Mouse (Mus musculus): ENCODE measurements around the gene Gzmm.

Gzmm gene

GRCm38 (mm10) chr10:79680606-79681495, 8.0 kb upstream of the Gzmm start:
- DNase-seq (ENCODE audit: low spot score in 2 of 2): peak in 1 of 2 experiments; percentile 64

DNA sequence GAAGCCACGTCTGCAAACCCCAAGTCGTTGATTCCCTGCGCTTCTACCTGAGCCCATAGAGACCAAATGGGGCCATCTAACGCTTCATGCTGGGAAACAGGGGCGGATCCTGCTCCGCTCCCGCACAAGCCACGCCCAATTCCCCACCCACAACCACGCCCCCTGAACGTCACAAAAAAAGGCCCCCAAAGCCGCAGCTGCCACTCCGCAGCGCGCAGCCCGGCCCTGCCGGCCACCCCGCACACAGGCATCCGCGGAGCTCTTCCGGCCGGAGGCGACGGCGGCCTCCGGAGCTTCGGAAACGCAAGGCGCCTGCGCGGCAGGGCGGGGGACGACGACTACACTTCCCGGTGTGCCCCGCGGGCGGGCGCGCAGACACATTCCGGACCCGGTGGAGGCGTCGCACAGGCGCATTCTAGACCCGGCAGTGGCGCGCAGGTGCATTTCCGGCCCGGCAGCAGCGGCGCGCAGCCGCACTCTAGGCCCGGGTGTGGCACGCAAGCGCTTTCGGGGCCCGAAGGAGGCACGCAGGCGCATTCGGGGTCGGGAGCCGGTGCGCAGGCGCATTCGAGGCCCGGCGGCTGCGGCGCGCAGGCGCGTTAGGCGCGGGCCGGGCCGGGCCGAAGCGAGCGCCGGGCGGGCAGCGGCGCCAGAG, 7.1 kb upstream of the Gzmm start, which contains the start of gene Cdc34:
Gene Cdc34 (plus strand): TSS at position 605 of the 655 bp plus-strand sequence.
- DNase-seq (ENCODE audit: low spot score in 2 of 2): peak; percentile 100

DNA sequence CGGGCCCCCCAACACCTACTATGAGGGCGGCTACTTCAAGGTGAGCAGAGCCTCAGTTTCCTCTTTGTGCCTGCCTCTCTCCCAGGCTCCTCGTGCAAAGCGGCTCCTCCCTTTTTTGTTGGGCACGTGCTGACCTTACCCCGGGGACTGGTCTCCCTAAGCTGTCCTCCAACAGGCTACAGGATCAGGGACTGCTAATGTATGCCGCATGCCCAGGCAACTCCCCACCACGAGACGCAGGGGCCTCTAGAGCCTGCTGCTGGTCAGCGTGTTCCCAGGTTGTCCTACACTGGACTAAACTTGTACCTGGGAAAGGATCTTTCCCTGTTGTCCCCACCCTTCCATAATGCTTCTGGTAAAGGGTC, 6.3 kb upstream of the Gzmm start:
- DNase-seq (ENCODE audit: low spot score in 2 of 2): peak in 1 of 2 experiments; percentile 34

DNA sequence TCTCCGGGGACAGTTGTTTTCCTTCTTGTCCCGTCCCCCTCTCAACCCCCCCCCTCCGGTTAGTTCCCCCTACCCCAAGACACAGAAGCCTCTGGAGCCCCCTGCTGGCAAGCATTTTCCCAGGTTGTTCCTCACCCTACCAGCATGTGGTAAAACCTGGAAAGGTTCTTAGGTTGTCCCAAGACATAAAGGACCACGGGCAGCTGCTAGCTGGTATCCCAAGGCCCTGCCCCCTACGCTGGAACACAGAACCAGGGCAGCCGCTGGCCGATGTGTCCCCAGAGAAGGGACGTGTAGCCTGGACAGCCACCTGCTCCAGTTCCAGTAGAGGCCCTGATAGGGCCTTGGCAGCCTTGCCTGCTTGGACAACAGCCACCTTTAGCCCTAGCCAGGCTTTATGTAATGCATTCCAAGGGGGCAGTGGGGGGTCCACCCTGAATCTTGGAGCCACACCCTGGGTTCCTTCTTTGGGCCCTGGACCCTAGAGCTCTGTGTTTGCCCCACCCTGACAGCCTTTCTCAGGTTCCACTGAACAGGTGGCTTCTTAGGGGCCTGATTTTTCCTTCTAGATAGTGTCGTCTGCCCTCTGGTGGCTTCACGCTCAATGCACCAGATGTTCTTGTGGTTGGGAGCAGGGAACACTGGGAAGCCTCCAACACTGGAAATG, 5.8 kb upstream of the Gzmm start:
- peak; percentile 72 to 75 for DNase-seq (ENCODE audit: low spot score in 2 of 2)

GRCm38 (mm10) chr10:79683726-79684640, 4.8 kb upstream of the Gzmm start:
- DNase-seq (ENCODE audit: low spot score in 2 of 2): peak; percentile 70 to 84

DNA sequence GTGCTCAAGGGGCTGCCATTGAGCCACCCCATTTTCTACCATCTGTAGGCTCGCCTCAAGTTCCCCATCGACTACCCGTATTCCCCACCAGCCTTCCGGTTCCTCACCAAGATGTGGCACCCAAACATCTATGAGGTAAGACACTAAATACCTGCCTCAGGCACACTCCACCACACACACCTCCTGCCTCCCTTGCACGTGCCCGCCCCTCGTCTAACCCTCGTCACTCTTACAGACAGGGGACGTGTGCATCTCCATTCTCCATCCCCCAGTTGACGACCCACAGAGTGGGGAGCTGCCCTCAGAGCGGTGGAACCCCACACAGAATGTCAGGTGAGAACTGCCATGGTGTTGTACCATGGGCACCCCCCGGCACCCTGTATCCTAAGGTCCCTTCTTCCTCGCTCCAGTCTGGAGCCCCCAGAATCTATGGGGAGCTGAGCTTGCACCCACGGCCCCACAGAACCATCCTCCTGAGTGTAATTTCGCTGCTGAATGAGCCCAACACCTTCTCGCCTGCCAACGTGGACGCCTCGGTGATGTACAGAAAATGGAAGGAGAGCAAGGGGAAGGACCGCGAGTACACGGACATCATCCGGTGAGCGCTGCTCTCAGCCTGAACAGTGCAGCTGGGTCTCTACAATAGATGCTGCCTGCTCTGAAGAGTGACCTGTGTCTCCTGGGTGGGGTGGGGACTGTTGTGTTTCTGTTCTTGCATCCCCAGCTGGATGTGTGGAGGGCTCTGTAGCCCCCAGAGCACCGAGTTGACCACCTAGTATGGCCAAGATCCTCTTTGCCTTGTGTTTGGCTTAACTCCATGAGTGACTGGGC, 3.8 kb upstream of the Gzmm start:
- DNase-seq (ENCODE audit: low spot score in 2 of 2): no peak

DNA sequence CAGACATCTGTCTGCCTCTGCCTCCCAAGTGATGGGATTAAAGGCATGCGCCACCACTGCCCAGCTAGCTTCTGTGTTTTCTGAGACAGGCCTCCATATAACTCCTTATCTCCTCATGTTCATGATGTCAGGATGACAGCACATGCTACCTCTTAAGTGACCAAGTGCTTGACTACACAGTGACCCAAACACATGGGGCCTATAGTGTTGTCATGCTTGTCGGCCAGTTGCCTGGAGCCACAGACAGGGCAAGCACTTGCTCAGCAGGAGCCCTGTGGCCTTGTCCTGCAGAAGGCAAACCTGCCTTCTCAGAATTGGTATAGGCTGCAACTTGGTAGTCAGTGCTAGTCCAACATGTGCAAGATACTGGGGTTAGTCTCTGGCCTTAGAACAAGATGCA, 2.6 kb upstream of the Gzmm start:
- DNase-seq (ENCODE audit: low spot score in 2 of 2): no peak

DNA sequence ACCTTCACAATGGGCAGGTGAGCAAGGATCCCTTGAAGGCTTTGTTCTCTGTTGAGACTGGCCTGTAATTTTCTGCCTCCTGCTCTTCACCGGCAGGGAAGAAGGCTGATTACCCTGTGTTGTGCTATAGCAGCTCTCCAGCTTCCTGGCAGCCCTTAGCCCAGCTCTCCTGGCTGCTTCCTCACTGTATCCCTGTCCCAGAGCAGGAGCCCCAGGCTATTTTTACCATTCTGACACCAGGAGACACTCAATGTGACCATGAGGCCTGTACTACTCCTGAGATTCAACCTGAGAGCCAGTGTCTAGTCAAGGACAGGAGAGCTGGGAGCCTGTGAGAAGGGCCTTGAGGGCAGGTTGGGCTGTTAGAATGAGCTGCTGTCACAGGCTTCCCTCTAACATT, 2.1 kb upstream of the Gzmm start:
- peak; percentile 71 to 72 for DNase-seq (ENCODE audit: low spot score in 2 of 2)

DNA sequence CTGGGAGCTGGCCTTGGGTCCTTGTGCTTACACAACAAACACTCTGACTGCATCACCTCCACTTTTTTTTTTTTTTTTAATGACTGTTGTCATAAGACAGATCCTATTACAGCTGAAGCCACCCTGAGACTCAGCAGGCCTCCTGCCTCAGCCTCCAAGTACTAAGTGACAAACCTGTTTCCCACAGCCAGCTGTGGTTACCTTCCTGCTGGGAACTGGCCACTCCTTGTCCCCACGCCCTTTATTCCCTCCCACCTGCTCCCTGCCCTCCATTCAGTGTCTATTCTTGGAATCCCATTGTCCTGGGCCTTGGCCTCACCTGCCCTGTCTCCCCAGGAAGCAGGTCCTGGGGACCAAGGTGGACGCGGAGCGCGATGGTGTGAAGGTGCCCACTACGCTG, 1.3 kb upstream of the Gzmm start:
- DNase-seq (ENCODE audit: low spot score in 2 of 2): no peak

GRCm38 (mm10) chr10:79689178-79689577, 358 bp downstream of the Gzmm start:
- no peak for DNase-seq (ENCODE audit: low spot score in 2 of 2)

GRCm38 (mm10) chr10:79691986-79692548, 3.2 kb downstream of the Gzmm start:
- DNase-seq (ENCODE audit: low spot score in 2 of 2): no peak

- no peak for DNase-seq (ENCODE audit: low spot score in 2 of 2)
These were observed 5.0 kb downstream of the Gzmm start for GRCm38 (mm10) chr10:79693580-79694378.

GRCm38 (mm10) chr10:79694379-79694655, 5.5 kb downstream of the Gzmm start:
- DNase-seq (ENCODE audit: low spot score in 2 of 2): no peak

GRCm38 (mm10) chr10:79695231-79696128, 6.7 kb downstream of the Gzmm start:
- peak; percentile 84 to 85 for DNase-seq (ENCODE audit: low spot score in 2 of 2)

- DNase-seq (ENCODE audit: low spot score in 2 of 2): peak in 1 of 2 experiments; percentile 55
These were observed 7.4 kb downstream of the Gzmm start for GRCm38 (mm10) chr10:79696129-79696651.

DNA sequence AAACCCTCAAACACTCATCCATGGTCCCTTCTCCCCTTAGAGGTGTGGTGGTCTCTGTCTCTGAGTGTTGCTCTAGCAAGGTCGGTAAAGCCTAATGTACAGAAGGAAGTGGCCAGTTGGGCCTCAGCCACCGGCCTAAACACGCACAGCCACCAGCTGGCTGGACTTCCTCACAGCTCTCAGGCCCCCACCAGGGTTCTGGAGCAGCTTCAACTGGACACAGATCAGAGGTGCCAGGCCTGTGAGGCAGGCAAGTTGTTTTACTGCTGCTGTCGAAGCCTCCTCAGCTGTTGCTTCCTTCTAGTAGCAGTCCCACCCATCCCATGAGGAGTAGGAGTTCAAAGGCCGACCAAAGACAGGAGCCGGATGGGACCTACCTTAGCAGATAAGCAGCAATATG, 9.1 kb downstream of the Gzmm start:
- DNase-seq (ENCODE audit: low spot score in 2 of 2): no peak

GRCm38 (mm10) chr10:79698459-79698858, 9.6 kb downstream of the Gzmm start:
- no peak for DNase-seq (ENCODE audit: low spot score in 2 of 2)

DNA sequence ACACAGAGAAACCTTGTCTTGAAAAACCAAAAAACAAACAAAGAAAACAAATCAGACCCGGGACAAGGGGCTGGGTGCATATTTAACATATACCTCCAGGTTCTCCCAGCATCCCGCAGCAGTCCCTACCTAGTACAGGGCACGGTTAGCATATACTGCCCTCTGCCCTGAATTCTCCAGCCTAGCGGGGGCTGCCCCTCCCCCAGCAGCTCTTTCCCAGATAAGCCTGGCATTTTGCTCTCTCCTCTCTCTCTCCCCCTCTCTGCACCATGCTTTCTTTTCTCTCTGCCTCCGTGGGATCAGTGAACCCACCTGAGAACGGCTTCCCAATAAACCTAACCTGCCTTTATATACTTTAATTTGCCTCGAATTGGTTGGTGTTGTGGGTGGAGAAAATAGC, 11.9 kb downstream of the Gzmm start:
- DNase-seq (ENCODE audit: low spot score in 2 of 2): no peak
